Mouse (Mus musculus) cerebellum, adult 11 months (tissue): ENCODE data around the gene Olfr1378.
A peak's percentile ranks its signal among the peaks of the same experiment; 100 is the strongest.

ENCODE experiments used
- DNase-seq: peaks from one replicate; pipeline ENCODE4 v3.0.0; 2022

The Olfr1378 gene

DNA sequence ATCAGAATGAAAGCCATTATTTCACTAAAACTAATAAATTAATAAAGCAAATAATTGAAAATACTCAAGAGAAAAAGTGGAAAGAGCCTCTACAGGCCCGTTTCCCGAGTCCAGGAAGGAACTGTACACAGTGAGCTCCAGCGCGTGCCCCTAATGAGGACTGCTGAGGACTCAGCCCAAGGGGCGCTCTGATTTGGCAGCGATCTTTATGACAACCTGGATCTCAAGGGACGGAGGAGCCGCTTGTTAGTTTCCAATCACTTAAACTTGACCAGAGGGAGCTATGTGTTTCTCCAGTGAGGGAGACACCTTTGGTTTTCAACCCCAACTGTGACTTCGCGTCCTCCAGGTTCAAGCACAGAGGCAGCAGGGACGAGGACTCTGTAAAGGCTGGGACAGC lies at the start of gene Olfr1378:
TSS of gene Olfr1378 (plus strand) at position 301 of the 400 bp plus-strand sequence.
- DNase-seq: no peak

DNA sequence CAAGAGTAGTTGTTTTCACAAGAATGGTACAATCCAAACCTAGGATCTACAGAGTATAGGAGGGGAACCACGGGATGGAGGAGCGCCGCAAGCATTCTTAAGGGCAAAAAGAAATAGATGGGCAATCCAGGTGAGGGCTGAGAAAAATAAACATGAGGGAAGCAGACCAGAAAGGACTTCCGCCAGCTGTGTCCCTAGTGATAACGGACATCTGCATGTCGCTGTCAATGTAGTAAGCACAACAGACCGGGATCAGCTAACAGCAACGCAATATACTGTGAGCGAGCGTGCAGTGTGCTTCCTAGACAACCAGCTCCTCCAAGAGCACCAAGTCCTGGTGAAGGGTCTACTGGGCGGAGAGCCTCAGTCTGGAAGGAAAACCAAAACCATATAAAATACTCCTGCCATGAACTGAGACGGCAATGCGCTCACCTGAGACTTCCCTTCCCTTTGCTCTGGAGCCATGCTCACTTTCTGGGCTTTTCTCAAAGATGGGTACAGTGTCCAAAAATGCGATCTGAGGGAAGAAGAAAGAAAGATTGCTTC lies 35.8 kb upstream of the Olfr1378 start:
- DNase-seq: no peak

DNA sequence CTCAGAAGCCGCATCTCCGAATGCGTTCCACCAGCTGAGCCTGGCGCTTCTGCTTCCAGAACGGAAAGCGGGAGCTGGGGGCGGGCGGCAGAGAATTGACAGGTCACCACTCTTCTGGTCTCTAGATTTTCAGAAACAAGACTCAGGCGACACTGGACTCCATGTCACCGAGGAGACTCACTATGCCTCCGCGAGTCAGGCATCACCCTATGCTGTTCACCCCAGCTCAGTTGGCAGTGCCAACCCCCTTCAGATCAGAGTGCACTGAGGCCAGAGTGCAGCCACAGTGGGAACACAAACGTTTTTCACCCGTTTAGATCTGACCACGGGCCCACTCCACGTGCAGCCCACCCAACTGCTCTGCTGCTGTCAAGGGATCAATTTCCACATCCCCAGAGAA lies 35.3 kb upstream of the Olfr1378 start:
- DNase-seq: no peak

DNA sequence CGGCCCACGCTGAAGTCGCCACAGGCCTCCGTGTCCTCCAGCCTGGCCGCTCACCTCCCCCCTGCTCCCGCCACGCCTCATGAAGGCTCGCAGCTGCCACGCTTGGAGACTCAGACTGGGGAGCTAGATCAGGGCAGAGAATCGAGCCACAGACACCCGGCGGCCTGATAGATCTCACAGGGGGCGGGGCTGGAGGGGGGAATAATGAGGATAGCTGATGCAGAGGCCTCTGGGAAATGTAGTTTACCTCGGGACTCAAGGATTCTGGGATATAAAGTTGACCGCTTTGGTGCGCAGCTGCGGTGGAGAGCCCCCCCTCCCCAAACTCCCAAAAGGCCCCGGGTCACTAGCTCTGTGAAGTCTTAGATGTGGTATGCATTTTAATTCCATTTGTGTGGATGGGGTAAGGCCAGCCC lies 34.9 kb upstream of the Olfr1378 start, which contains the start of gene Zfp354b:
TSS of gene Zfp354b (minus strand) at position 183 of the 416 bp plus-strand sequence.
- DNase-seq: peak; percentile 85

DNA sequence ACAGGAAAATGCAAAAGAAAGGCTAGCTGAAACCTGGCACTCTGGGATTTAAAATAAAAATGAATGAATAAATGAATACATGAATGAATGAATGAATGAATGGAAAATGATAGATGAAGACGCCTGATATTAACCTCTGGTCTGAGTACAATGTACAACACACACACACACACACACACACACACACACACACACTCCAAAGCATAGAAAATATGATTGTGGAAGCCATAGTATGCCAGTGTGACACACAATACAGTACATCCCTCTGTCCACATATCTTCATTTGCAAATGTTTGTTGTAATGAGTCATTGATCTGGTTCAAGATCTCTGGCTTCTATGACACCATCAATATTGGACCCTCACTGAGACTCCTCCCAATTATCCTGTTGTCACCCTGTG lies 34.3 kb upstream of the Olfr1378 start:
- no peak for DNase-seq

DNA sequence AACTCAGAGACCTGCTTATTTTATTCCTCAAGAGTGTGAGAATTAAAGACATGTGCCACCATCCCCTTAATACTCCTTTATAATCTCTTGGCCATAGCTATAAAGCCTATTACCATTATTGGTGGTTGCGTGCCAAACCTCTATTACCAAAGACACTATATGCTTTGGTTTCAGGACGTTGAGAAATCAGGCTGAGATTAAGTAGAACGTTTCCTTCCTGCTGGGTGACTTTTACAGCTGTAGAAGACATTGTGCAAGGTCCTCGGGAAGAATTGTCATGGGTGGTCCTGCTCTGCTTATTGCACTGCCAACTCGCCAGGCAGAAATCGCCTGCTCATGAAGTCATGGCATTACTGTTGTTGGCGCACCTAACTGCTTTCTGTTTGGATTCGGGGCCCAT lies 27.9 kb upstream of the Olfr1378 start:
- no peak for DNase-seq

DNA sequence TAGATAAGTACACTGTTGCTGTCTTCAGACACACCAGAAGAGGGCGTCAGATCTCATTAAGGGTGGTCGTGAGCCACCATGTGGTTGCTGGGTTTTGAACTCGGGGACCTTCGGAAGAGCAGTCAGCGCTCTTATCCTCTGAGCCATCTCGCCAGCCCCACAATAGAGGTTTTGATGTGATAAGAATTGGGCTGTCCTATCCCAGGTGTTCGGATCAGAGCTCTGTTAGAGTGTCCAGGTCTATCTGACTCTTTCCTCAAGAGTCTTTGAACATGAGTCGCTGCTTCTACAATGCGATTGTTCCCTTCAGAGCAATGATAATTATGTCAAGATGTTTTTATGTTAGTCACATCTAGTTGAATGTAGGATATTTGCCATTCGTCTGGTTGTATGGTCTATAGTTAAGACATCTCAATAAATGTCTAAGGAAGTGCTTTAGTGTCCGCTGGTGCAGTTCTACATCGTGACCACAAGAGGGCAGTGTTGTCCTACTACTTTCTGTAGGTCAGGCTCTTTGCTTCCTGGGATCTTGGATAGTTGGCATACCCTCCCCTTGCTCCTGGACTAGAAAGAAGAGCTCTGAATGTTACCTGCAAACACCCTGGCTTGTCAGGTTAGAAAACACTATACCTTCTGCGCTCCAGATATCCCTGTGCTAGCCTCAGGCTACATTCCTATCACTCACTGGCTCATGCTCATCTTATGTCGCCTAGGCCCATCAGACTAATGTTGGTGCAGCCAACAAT lies 26.5 kb upstream of the Olfr1378 start:
- no peak for DNase-seq

DNA sequence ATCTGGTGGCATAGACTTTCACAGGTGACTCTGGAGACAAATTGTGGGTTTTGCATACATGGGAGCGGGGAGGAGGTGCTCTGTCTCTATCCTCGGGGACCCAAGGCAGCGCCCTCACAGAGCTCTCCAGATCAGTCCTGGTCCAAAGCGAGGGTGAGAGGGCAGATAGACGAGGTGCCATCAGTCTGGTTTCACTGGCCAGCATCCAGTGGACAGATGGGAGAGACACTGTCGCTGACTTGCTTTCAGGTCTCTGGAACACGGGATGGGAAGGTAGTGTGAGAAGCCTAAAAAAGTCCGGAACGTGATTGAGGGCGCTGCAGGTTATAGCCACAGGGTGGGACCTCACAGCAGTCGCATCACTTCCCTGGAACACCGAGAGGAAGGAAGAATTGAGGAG lies 23.9 kb upstream of the Olfr1378 start:
- no peak for DNase-seq

DNA sequence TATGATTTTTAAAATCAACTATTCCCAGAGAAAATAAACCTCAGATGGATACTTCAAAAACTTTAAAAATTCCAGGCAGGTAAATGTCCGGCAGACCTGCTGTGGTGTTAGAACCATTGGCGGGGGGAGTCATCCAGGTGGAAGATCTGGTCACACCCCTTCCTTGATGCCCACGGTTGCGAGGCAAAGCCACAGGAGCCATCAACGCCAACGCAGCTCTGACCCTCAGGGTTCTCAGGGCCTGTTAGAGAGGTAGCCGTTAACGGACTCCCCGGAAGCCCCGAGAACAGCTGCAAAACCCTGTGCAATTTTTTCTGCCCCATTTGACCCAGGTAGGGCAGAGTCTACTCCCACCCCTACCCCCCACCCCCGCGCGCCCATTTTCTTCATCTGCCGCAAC lies 22.8 kb upstream of the Olfr1378 start, which contains the start of gene 4933414I15Rik:
TSS of gene 4933414I15Rik (minus strand) at position 260 of the 400 bp plus-strand sequence.
- no peak for DNase-seq

DNA sequence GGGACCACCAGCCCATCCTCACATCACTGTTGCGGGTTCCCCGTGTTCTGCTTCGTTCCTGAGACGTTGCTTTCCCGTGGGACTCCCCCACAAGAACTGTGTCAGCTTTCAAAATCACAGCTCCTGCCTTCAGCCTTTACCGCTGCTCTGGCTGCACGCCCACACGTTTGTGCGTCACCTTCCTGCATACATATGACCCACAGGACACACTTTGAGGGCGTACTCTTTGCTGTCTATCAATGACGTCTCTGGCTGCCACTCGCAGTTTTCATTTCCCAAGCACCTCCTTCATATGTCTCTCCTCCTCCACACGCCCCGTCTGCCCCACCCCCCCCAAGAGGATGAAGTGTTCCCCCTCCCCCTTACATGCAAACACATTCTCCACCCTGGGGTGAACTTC lies 14.0 kb upstream of the Olfr1378 start:
- no peak for DNase-seq

DNA sequence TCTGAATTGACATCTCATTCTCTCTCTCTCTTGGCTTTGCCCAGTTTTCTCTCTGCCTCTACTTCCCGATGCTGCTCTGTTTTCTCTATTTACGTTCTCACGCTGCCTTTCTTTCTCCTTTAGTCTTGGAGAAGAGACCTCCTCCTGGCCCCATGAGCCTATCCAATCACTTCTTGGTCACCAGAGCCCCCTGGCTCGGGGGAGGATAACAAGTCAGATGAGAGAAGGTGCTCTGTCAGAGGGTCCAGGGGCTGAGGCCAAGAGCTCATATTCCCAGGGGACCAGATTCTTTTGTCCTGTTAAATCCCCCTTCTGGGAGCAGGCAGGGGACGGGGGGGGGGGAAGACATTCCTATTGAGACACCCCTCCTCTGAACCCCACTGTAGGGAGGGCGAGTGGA lies 12.7 kb upstream of the Olfr1378 start, which contains the start of gene Prop1:
TSS of gene Prop1 (minus strand) at position 101 of the 400 bp plus-strand sequence.
- no peak for DNase-seq

DNA sequence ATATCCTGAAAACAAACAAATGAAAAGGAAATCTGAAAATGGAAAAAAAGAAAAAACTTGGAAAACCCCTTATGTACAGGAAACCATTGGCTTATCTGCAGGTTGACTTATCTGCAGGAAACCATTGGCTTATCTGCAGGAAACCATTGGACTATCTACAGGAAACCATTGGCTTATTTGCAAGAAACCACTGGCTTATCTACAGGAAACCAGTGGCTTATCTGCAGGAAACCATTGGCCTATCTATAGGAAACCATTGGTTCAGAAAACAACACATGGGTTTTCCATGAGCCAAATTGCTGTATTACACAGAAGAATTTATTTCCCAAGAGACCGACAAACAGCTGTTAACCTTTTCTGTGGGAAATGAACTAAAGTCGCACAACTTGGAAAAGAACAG lies 1.4 kb upstream of the Olfr1378 start:
- DNase-seq: no peak

DNA sequence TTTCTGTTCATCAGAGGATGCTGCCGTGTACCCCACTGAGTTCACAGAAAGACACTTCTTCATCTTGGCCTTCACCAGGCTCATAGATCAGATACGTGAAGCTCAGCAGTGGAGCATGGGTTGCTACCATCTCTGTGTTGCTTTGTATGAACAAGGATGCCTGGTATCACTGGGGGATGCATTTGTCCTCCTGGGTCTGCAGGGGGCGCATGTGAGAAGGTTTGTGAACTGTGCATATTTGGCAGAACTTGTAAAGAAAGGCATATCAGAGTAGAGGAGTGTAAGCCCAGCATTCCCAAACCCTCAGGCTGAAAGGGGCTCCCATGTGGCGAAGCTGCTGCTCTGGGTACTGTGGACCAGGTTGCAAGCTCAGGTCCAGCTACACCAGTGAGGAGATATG lies 10.9 kb downstream of the Olfr1378 start:
- no peak for DNase-seq

DNA sequence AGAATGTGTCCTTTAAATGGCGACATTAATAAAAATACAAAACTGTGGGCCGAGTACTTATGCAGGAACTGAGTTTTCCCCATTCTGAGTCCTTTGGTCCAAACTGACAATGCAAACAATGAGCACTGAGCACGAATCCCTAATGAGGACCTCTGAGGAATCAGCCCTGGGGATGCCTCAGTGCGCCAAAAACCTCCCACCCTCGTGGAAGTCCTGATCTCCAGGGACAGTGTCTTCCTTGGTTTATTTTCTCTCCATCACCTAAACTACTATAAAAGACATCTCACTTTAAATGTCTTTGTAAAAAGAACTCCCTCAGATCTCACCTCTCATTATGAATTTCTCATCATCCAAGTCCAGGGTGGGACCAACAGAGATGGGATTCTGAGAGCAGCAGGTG lies 15.3 kb downstream of the Olfr1378 start, which contains the start of gene Olfr1377:
TSS of gene Olfr1377 (plus strand) at position 301 of the 400 bp plus-strand sequence.
- DNase-seq: no peak

DNA sequence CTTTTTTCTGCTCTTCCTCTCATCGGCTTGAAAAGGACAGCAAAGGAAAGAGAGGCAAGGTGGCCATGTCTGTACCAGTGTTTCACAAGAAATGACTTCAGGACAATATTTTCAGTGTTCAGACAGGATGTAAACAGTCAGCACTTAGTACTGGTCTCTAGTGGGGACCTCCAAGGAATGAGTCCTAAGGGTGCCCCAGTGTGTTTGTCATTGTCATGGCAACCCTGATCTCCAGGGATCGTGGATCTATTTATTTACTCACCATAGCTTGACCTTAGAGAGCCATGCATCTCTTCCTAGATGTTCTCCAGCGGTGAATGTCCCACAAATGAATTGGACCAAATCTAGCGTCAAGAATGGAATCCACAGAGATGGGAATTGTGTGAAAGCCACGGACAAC lies 37.0 kb downstream of the Olfr1378 start, which contains the start of gene Olfr51:
TSS of gene Olfr51 (plus strand) at position 301 of the 400 bp plus-strand sequence.
- DNase-seq: no peak

DNA sequence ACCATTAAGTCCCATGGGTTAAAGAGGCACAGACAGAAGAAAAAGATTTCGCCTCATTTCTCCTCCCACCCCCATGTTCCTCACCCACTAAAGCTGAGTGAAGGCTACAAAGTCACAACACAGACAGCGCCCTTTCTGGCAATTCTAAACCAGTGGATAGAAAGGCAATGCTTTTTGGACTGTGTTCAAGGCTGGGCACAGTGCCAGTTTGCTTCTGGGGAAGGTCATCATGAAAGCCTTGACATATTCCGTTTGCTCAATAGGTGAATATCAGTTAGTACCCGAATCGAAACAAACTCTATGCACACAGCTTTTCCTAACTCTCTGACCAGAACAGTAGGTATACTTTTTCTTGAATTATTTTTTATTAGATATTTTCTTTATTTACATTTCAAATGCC lies 45.5 kb downstream of the Olfr1378 start:
- DNase-seq: no peak

DNA sequence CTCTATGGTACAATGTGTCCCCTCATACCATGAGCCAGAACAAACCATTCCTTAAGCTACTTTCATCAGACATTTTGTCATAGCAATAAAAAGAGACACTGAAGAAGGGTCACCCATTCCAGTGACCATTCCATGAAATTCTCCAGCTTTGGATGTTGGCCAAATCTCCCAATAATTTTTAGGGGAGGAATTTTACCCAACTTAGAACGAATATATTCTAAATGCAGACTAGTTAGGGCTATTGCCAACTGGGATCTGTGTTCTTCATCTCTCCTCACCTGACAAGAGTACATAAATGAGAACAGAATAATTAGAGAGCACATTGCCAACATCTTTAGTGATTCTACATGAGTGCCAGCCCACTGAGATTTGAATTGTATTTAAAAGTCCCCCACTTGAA lies 47.6 kb downstream of the Olfr1378 start, which contains the start of gene Olfr54:
TSS of gene Olfr54 (plus strand) at position 301 of the 400 bp plus-strand sequence.
- no peak for DNase-seq

DNA sequence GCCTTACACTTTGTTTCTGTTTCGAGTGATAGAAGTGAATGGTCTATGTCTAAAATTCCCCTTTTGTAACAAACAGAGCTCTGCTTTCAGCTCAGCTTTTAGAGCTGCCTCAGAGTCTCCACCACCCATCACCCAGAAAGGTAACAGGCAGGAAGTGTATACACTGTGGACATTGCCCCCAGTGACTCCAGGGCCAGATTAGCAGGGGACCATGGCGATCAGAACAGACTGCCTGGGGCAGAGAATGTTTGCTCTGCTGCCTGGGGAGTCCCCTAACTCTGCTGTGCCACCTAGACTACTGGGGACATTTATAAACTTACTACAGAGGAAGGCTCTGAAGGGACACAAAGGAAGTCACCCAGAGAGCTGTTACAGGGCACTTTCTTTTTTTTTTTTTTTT lies 50.0 kb downstream of the Olfr1378 start:
- DNase-seq: no peak
